Mouse (Mus musculus): Measurements from ENCODE around the gene Pclaf. TPM values are rescaled to one million over a fixed set of nuclear protein-coding genes. Genes with fewer than 3 reads are reported as not detected.

Gene Pclaf
- 119 and 131 TPM in 2 replicates for polyA plus RNA-seq (2015; fragmentation: Nextera tagmentation; extraction: Ambion mirVana)

- Histone ChIP-seq H3K4me3 (replicated peaks; ENCODE audit: low read length) (peak within 1 kb of the TSS; percentile 65), H3K4me1 (ENCODE audit: control insufficient read depth, insufficient read depth, low read length) (peaks cover 8% of the 10 kb centered on the region), H3K36me3 (ENCODE audit: control insufficient read depth, insufficient read depth, low read length) (peaks cover 3% of the 10 kb centered on the region; the same call in 1 of the 2 replicates), H3K27me3 (ENCODE audit: control insufficient read depth, insufficient read depth, low read length) (no peaks in the 10 kb centered on the region), H3K27ac (ENCODE audit: low read length) (peak within 1 kb of the TSS; percentile 5; the same call in 1 of the 2 replicates), H3K4me2 (ENCODE audit: low read depth, low read length) (peak within 1 kb of the TSS; percentile 83), H3K9me3 (replicated peaks; ENCODE audit: control insufficient read depth, low read length) (no peaks in the 10 kb centered on the region), H3K9ac (ENCODE audit: low read length) (peak within 1 kb of the TSS; percentile 76)
- WGBS: under 1% methylated on average over 21 of the region's 21 CpGs
- peak; percentile 98 for ATAC-seq (ENCODE audit: insufficient read depth, low FRiP score)
Observed at GRCm38 (mm10) chr9:65890143-65890628, at the start of gene Pclaf. Gene Pclaf (plus strand): TSS chr9:65890237.

- WGBS: 75% methylated on average over 7 of the region's 7 CpGs
- no peak for ATAC-seq (ENCODE audit: insufficient read depth, low FRiP score)
- no peaks in the 10 kb centered on the region for H3K27me3 ChIP-seq (ENCODE audit: control insufficient read depth, insufficient read depth, low read length)
- H3K9me3 ChIP-seq (replicated peaks; ENCODE audit: control insufficient read depth, low read length): no peaks in the 10 kb centered on the region
- H3K4me2 ChIP-seq (ENCODE audit: low read depth, low read length): no peak overlapping the region
- H3K9ac ChIP-seq (ENCODE audit: low read length): no peak overlapping the region
- H3K36me3 ChIP-seq (ENCODE audit: control insufficient read depth, insufficient read depth, low read length): no peaks in the 10 kb centered on the region
- peak overlapping the region; percentile 19; the same call in 1 of the 2 replicates for H3K27ac ChIP-seq (ENCODE audit: low read length)
- H3K4me1 ChIP-seq (ENCODE audit: control insufficient read depth, insufficient read depth, low read length): 0 out of 2 replicates have a peak, but pooled peaks cover 7% of the 10 kb centered on the region
- no peak overlapping the region for H3K4me3 ChIP-seq (replicated peaks; ENCODE audit: low read length)
Observed at GRCm38 (mm10) chr9:65844421-65845165, 45.4 kb upstream of the Pclaf start.

- no peak overlapping the region for H3K4me3 ChIP-seq (replicated peaks; ENCODE audit: low read length)
- 0 out of 2 replicates have a peak, but pooled peaks cover 7% of the 10 kb centered on the region for H3K4me1 ChIP-seq (ENCODE audit: control insufficient read depth, insufficient read depth, low read length)
- H3K9ac ChIP-seq (ENCODE audit: low read length): no peak overlapping the region
- no peak overlapping the region for H3K4me2 ChIP-seq (ENCODE audit: low read depth, low read length)
- ATAC-seq (ENCODE audit: insufficient read depth, low FRiP score): no peak
- H3K27me3 ChIP-seq (ENCODE audit: control insufficient read depth, insufficient read depth, low read length): no peaks in the 10 kb centered on the region
- no peak overlapping the region for H3K27ac ChIP-seq (ENCODE audit: low read length)
- no peaks in the 10 kb centered on the region for H3K9me3 ChIP-seq (replicated peaks; ENCODE audit: control insufficient read depth, low read length)
- no peaks in the 10 kb centered on the region for H3K36me3 ChIP-seq (ENCODE audit: control insufficient read depth, insufficient read depth, low read length)
Observed at GRCm38 (mm10) chr9:65848154-65848553, 41.9 kb upstream of the Pclaf start.

GRCm38 (mm10) chr9:65850203-65850602 lies 39.8 kb upstream of the Pclaf start:
- H3K4me1 ChIP-seq (ENCODE audit: control insufficient read depth, insufficient read depth, low read length): no peaks in the 10 kb centered on the region
- H3K36me3 ChIP-seq (ENCODE audit: control insufficient read depth, insufficient read depth, low read length): no peaks in the 10 kb centered on the region
- H3K9me3 ChIP-seq (replicated peaks; ENCODE audit: control insufficient read depth, low read length): no peaks in the 10 kb centered on the region
- H3K27ac ChIP-seq (ENCODE audit: low read length): no peak overlapping the region
- H3K4me2 ChIP-seq (ENCODE audit: low read depth, low read length): no peak overlapping the region
- H3K27me3 ChIP-seq (ENCODE audit: control insufficient read depth, insufficient read depth, low read length): no peaks in the 10 kb centered on the region
- no peak overlapping the region for H3K9ac ChIP-seq (ENCODE audit: low read length)
- H3K4me3 ChIP-seq (replicated peaks; ENCODE audit: low read length): no peak overlapping the region
- WGBS: 8% methylated on average over 1 of the region's 1 CpGs
- ATAC-seq (ENCODE audit: insufficient read depth, low FRiP score): no peak

GRCm38 (mm10) chr9:65859656-65860055 lies 30.4 kb upstream of the Pclaf start:
- Histone ChIP-seq H3K4me3 (replicated peaks; ENCODE audit: low read length) (no peak overlapping the region), H3K4me2 (ENCODE audit: low read depth, low read length) (no peak overlapping the region), H3K4me1 (ENCODE audit: control insufficient read depth, insufficient read depth, low read length) (no peaks in the 10 kb centered on the region), H3K36me3 (ENCODE audit: control insufficient read depth, insufficient read depth, low read length) (peaks cover 5% of the 10 kb centered on the region; the same call in 1 of the 2 replicates), H3K9me3 (replicated peaks; ENCODE audit: control insufficient read depth, low read length) (no peaks in the 10 kb centered on the region), H3K27ac (ENCODE audit: low read length) (no peak overlapping the region), H3K9ac (ENCODE audit: low read length) (no peak overlapping the region), H3K27me3 (ENCODE audit: control insufficient read depth, insufficient read depth, low read length) (no peaks in the 10 kb centered on the region)
- 51% methylated on average over 1 of the region's 1 CpGs for WGBS
- ATAC-seq (ENCODE audit: insufficient read depth, low FRiP score): no peak

GRCm38 (mm10) chr9:65884564-65885315 lies 5.3 kb upstream of the Pclaf start:
- Histone ChIP-seq H3K4me2 (ENCODE audit: low read depth, low read length) (peak overlapping the region; percentile 87), H3K4me1 (ENCODE audit: control insufficient read depth, insufficient read depth, low read length) (no peaks in the 10 kb centered on the region), H3K36me3 (ENCODE audit: control insufficient read depth, insufficient read depth, low read length) (no peaks in the 10 kb centered on the region), H3K4me3 (replicated peaks; ENCODE audit: low read length) (peak overlapping the region; percentile 72), H3K27ac (ENCODE audit: low read length) (peak overlapping the region; percentile 82), H3K9ac (ENCODE audit: low read length) (peak overlapping the region; percentile 77), H3K27me3 (ENCODE audit: control insufficient read depth, insufficient read depth, low read length) (no peaks in the 10 kb centered on the region), H3K9me3 (replicated peaks; ENCODE audit: control insufficient read depth, low read length) (no peaks in the 10 kb centered on the region)
- ATAC-seq (ENCODE audit: insufficient read depth, low FRiP score): peak; percentile 98
- WGBS: under 1% methylated on average over 37 of the region's 37 CpGs

GRCm38 (mm10) chr9:65891126-65891525 lies 1.1 kb downstream of the Pclaf start:
- 3% methylated on average over 5 of the region's 5 CpGs for WGBS
- H3K9me3 ChIP-seq (replicated peaks; ENCODE audit: control insufficient read depth, low read length): no peaks in the 10 kb centered on the region
- H3K4me2 ChIP-seq (ENCODE audit: low read depth, low read length): peak overlapping the region; percentile 83
- no peak overlapping the region for H3K27ac ChIP-seq (ENCODE audit: low read length)
- peak overlapping the region; percentile 65 for H3K4me3 ChIP-seq (replicated peaks; ENCODE audit: low read length)
- no peaks in the 10 kb centered on the region for H3K27me3 ChIP-seq (ENCODE audit: control insufficient read depth, insufficient read depth, low read length)
- ATAC-seq (ENCODE audit: insufficient read depth, low FRiP score): no peak
- H3K4me1 ChIP-seq (ENCODE audit: control insufficient read depth, insufficient read depth, low read length): peaks cover 8% of the 10 kb centered on the region
- peak overlapping the region; percentile 76 for H3K9ac ChIP-seq (ENCODE audit: low read length)
- H3K36me3 ChIP-seq (ENCODE audit: control insufficient read depth, insufficient read depth, low read length): peaks cover 3% of the 10 kb centered on the region; the same call in 1 of the 2 replicates

DNA sequence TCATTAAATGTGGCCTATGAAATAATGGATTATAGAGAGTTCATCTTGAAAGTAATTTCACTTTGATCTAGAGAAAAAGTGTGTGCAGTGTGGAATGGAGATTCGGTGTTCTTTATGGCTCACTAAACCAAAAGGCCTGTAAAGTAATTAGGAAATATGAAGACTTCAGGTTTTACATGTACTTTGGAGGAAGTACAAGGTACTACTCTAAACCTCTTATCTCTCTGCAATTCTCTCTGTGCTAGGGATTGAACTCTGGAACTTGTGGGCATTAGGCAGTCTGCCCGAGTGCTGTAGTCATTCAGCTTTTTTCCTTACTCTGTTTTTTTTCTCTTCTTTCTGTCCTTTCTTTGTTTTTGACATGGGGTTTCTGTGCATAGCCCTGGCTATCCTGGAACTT lies 6.9 kb downstream of the Pclaf start:
- ATAC-seq (ENCODE audit: insufficient read depth, low FRiP score): no peak
- WGBS: 87% methylated on average over 2 of the region's 2 CpGs
- Histone ChIP-seq H3K9me3 (replicated peaks; ENCODE audit: control insufficient read depth, low read length) (no peaks in the 10 kb centered on the region), H3K27ac (ENCODE audit: low read length) (no peak overlapping the region), H3K27me3 (ENCODE audit: control insufficient read depth, insufficient read depth, low read length) (no peaks in the 10 kb centered on the region), H3K4me1 (ENCODE audit: control insufficient read depth, insufficient read depth, low read length) (no peaks in the 10 kb centered on the region; the same call in 1 of the 2 replicates), H3K4me3 (replicated peaks; ENCODE audit: low read length) (no peak overlapping the region), H3K36me3 (ENCODE audit: control insufficient read depth, insufficient read depth, low read length) (peaks cover 3% of the 10 kb centered on the region; the same call in 1 of the 2 replicates), H3K9ac (ENCODE audit: low read length) (no peak overlapping the region), H3K4me2 (ENCODE audit: low read depth, low read length) (no peak overlapping the region)

DNA sequence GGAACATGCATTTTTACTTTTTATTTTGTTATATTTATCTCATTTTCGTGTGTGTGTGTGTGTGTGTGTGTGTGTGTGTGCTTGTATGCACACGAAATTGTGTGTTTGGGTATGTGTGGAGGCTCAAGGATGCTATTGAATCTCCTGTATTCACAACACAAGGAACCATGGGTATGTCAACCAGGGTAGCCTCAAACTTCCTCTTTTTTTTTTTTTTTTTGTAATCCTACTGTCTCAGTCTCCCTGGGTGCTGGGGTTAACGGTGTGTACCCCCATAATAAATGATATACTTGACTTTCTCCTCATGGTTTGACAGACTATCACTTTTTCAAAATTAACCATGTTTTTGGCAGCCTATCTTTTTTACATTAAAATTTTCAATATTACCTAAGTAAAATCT lies 12.8 kb downstream of the Pclaf start:
- Histone ChIP-seq H3K27me3 (ENCODE audit: control insufficient read depth, insufficient read depth, low read length) (no peaks in the 10 kb centered on the region), H3K4me1 (ENCODE audit: control insufficient read depth, insufficient read depth, low read length) (0 out of 2 replicates have a peak, but pooled peaks cover under 1% of the 10 kb centered on the region), H3K9me3 (replicated peaks; ENCODE audit: control insufficient read depth, low read length) (no peaks in the 10 kb centered on the region), H3K27ac (ENCODE audit: low read length) (no peak overlapping the region), H3K36me3 (ENCODE audit: control insufficient read depth, insufficient read depth, low read length) (no peaks in the 10 kb centered on the region), H3K9ac (ENCODE audit: low read length) (no peak overlapping the region), H3K4me2 (ENCODE audit: low read depth, low read length) (no peak overlapping the region), H3K4me3 (replicated peaks; ENCODE audit: low read length) (no peak overlapping the region)
- 95% methylated on average over 3 of the region's 3 CpGs for WGBS
- ATAC-seq (ENCODE audit: insufficient read depth, low FRiP score): no peak

All from stomach, embryonic 16.5 days (tissue).